Mouse (Mus musculus) midbrain, embryonic 14.5 days (tissue): ENCODE data around the gene Tprn. TPM values are rescaled to one million over a fixed set of nuclear protein-coding genes. Genes with fewer than 3 reads are reported as not detected.
"Not testable (repeated sequence)": the region's sequence is repeated elsewhere in the genome, so short reads cannot be mapped to it uniquely, and the experiment has no call there.

Experiments used
- ATAC-seq: fragments of 200-750 bp; cut with Nextera tagmentation; 2 replicates; pipeline ENCODE4 v1.8.0; 2017; ENCODE audit warnings: moderate number of reproducible peaks, moderate library complexity; ENCODE audit not compliant: low FRiP score, low TSS enrichment
- DNase-seq: peaks from one replicate; pipeline ENCODE4 v3.0.0-alpha.2; 2015
- H3K27ac ChIP-seq: fragments of 300-500 bp; sonication (generic); replicated peaks from 2 replicates; pipeline ENCODE4 v1.5.1; 2014; ENCODE audit warnings: mild to moderate bottlenecking, low read depth, low read length, moderate library complexity
- H3K27me3 ChIP-seq: fragments of 300-500 bp; sonication (generic); 2 replicates; pipeline ENCODE4 v1.6.1; 2014; ENCODE audit warnings: low read length, control low read depth, mixed read lengths; ENCODE audit not compliant: control insufficient read depth, insufficient read depth
- H3K36me3 ChIP-seq: fragments of 300-500 bp; sonication (generic); 2 replicates; pipeline ENCODE4 v1.6.1; 2014; ENCODE audit warnings: low read length, control low read depth; ENCODE audit not compliant: control insufficient read depth, insufficient read depth
- H3K4me1 ChIP-seq: fragments of 300-500 bp; sonication (generic); 2 replicates; pipeline ENCODE4 v1.6.1; 2014; ENCODE audit warnings: mild to moderate bottlenecking, antibody characterized with exemption, low read length, control low read depth; ENCODE audit not compliant: control insufficient read depth, insufficient read depth
- H3K4me2 ChIP-seq: fragments of 300-500 bp; sonication (generic); 2 replicates; pipeline ENCODE4 v1.6.1; 2014; ENCODE audit warnings: mild to moderate bottlenecking, low read length, moderate library complexity
- H3K4me3 ChIP-seq: fragments of 300-500 bp; sonication (generic); replicated peaks from 2 replicates; pipeline ENCODE4 v1.5.1; 2014; ENCODE audit warnings: low read depth, low read length
- H3K9ac ChIP-seq: fragments of 300-500 bp; sonication (generic); replicated peaks from 2 replicates; pipeline ENCODE4 v1.6.1; 2014; ENCODE audit warnings: mild to moderate bottlenecking, low read length, moderate library complexity
- H3K9me3 ChIP-seq: fragments of 300-500 bp; sonication (generic); 2 replicates; pipeline ENCODE4 v1.6.1; 2016; ENCODE audit warnings: low read length, control low read depth, mixed read lengths; ENCODE audit not compliant: control insufficient read depth
- WGBS: fragments of 180-500 bp; shearing (Covaris S2); extraction: QIAGEN DNeasy Blood & Tissue Kit; methylation state at CpG from one replicate; pipeline ENCODE4 v1.1.7; 2014; 5-methylcytosine and 5-hydroxymethylcytosine counted together
- polyA plus RNA-seq: library from polyadenylated mRNA; unstranded; fragments of >200 nt; fragmentation: Nextera tagmentation; extraction: Ambion mirVana; gene quantifications from 2 replicates; pipeline ENCODE4 v1.2.1, GENCODE M21; 2014

The Tprn gene
- polyA plus RNA-seq, 1 experiment from 2014 or later = 13.3 TPM

GRCm38 (mm10) chr2:25256443-25257109, 5.8 kb upstream of the Tprn start:
- H3K9ac ChIP-seq = peak overlapping the region; percentile 84; the same call in 1 of the 2 replicates

DNA sequence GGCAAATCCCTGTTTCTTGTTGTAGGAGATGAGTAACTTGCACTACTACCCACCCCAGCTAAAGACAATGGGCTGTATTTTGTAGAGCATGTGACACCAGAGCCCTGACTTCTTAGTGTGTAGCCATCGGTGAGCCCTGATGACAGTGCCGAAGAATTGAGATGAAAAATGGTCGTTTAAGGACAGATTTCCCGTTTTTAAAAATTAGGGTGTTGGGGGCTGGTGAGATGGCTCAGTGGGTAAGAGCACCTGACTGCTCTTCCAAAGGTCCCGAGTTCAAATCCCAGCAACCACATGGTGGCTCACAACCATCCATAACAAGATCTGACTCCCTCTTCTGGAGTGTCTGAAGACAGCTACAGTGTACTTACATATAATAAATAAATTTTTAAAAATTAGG, 5.2 kb upstream of the Tprn start:
- not testable (repeated sequence) for H3K27me3 ChIP-seq, H3K9ac ChIP-seq, H3K4me2 ChIP-seq, ATAC-seq, H3K9me3 ChIP-seq, H3K36me3 ChIP-seq, H3K4me3 ChIP-seq, DNase-seq, H3K27ac ChIP-seq
- WGBS = 92% methylated on average over 5 of the region's 5 CpGs
- H3K4me1 ChIP-seq = peaks cover 13% of the 10 kb centered on the region

More at GRCm38 (mm10) chr2:25256443-25257109, 5.8 kb upstream of the Tprn start:
- 68% methylated on average over 10 of the region's 12 CpGs for WGBS
- Histone ChIP-seq H3K4me1 (peaks cover 13% of the 10 kb centered on the region), H3K4me3 (peak overlapping the region; percentile 92), H3K4me2 (peak overlapping the region; percentile 98)
- H3K27ac ChIP-seq, DNase-seq, ATAC-seq, H3K9me3 ChIP-seq, H3K27me3 ChIP-seq, H3K36me3 ChIP-seq: not testable (repeated sequence)

GRCm38 (mm10) chr2:25258887-25259286, 3.5 kb upstream of the Tprn start:
- Histone ChIP-seq H3K27ac (no peak overlapping the region), H3K36me3 (no peaks in the 10 kb centered on the region), H3K9ac (no peak overlapping the region), H3K27me3 (peaks cover 3% of the 10 kb centered on the region), H3K4me3 (no peak overlapping the region), H3K9me3 (no peaks in the 10 kb centered on the region), H3K4me1 (peaks cover 22% of the 10 kb centered on the region), H3K4me2 (no peak overlapping the region)
- DNase-seq (no peak), ATAC-seq (no peak)
- WGBS = 55% methylated on average over 2 of the region's 2 CpGs

DNA sequence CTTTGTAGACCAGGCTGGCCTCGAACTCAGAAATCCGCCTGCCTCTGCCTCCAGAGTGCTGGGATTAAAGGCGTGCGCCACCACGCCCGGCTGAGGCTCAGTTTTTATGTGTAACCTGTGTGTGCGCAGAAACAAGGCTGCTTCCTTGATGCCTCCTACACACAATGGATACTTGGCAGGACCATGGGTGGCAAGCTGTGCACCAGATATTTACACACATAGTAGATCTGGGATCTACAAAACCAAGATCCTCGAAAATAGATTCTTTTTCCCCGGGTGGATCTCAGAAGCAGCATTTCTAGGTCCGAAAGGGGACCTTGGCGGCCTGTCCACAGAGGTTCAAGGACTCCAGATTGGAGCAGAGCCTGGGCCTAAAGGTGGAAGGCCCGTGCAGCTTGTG, 548 bp upstream of the Tprn start:
- Histone ChIP-seq H3K4me3 (peak overlapping the region; percentile 80), H3K9me3 (no peaks in the 10 kb centered on the region), H3K4me1 (peaks cover 38% of the 10 kb centered on the region), H3K27me3 (peaks cover 9% of the 10 kb centered on the region), H3K4me2 (peak overlapping the region; percentile 100), H3K27ac (peak overlapping the region; percentile 62), H3K9ac (peak overlapping the region; percentile 54; the same call in 1 of the 2 replicates), H3K36me3 (no peaks in the 10 kb centered on the region)
- ATAC-seq (no peak), DNase-seq (no peak)
- WGBS = 46% methylated on average over 11 of the region's 12 CpGs

DNA sequence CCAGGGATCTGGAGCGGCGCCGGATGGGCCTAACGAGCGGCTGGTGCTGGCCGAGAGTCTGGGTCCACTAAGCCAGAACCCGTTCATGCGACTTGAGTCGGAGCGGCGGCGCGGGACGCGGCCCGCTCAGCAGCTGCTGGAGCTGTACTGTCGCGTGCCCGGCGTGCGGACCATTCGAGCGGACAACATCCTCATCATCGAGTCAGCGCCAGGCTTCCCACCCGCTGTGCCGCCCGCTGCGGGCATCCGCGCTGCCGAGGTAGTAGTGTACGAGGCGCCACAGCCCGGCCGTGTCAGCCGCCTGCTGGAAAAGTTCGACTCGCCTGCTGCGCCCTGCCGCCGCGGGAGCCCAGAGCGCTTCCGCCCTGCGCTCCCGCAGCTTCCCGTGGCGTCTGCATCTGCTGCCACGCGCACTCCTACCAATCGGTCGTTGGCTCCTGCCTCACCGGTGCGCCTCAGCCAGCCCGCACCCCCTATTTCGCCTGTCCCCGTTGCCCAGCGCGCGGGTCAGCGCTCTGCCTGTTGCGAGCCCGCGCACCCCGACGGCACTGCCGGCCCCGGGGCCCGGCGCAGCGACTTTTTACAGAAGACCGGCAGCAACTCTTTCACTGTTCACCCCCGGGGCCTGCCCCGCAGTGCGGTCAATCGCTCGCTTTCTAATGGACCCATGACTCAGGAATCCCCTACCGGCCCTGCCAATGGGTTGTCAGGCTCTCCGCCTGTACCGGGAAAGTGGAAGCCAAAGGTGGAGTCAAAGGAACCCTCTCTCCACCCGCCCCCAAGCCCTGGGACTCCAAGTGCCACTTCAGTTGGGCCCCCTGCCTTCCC, 591 bp downstream of the Tprn start:
- peaks cover 9% of the 10 kb centered on the region for H3K27me3 ChIP-seq
- ATAC-seq (peak; percentile 21), DNase-seq (peak; percentile 71)
- under 1% methylated on average over 82 of the region's 82 CpGs for WGBS
- peaks cover 47% of the 10 kb centered on the region for H3K4me1 ChIP-seq
- H3K36me3 ChIP-seq = no peaks in the 10 kb centered on the region
- peak overlapping the region; percentile 100 for H3K4me2 ChIP-seq
- H3K9me3 ChIP-seq = no peaks in the 10 kb centered on the region
- H3K27ac ChIP-seq = peak overlapping the region; percentile 74
- peak overlapping the region; percentile 80 for H3K4me3 ChIP-seq
- H3K9ac ChIP-seq = peak overlapping the region; percentile 68

DNA sequence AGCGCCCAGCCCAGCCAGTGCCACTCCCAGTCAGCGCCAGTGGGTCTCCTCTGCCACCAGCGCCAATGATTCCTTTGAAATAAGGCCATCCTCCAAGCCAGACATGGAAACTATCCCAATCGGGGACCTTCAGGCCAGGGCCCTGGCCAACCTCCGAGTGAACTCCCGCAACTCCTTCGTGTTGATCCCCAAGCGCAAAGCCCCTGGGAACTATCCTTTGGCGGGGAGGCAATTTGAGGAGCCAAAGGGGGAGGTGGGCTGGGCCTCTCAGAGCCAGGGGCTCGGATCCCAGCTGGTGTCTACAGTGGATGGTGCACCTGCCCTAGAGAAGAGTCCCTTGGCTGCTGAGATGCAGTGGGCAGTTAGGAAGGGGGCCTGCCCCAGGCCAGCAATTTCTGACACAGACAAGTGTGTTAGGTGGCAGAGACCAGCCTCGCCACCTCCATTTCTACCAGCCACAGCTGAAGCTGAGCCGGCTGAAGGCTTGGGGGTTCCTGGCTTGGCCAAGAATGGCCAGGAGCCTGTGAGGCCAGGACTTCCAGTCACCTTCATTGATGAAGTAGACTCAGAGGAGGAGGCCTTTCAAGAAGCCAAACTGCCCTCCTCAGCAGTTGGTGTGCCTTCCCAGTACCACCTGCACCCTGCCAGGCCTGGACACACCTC, 1.3 kb downstream of the Tprn start:
- WGBS = 18% methylated on average over 12 of the region's 12 CpGs
- H3K4me2 ChIP-seq = peak overlapping the region; percentile 100
- H3K27ac ChIP-seq = no peak overlapping the region
- H3K27me3 ChIP-seq = peaks cover 9% of the 10 kb centered on the region
- H3K4me3 ChIP-seq = peak overlapping the region; percentile 80
- H3K4me1 ChIP-seq = peaks cover 47% of the 10 kb centered on the region
- ATAC-seq (no peak), DNase-seq (no peak)
- peaks cover 7% of the 10 kb centered on the region for H3K36me3 ChIP-seq
- no peaks in the 10 kb centered on the region for H3K9me3 ChIP-seq
- peak overlapping the region; percentile 68 for H3K9ac ChIP-seq

- WGBS = 77% methylated on average over 5 of the region's 5 CpGs
- peaks cover 9% of the 10 kb centered on the region for H3K27me3 ChIP-seq
- no peak overlapping the region; the same call in 1 of the 2 replicates for H3K9ac ChIP-seq
- no peak overlapping the region for H3K27ac ChIP-seq
- H3K4me2 ChIP-seq = peak overlapping the region; percentile 100
- H3K9me3 ChIP-seq = no peaks in the 10 kb centered on the region
- H3K36me3 ChIP-seq = peaks cover 12% of the 10 kb centered on the region
- ATAC-seq (no peak), DNase-seq (no peak)
- peaks cover 47% of the 10 kb centered on the region for H3K4me1 ChIP-seq
- no peak overlapping the region; the same call in 1 of the 2 replicates for H3K4me3 ChIP-seq
Observed at GRCm38 (mm10) chr2:25264286-25264660, 1.9 kb downstream of the Tprn start.

GRCm38 (mm10) chr2:25264851-25265250, 2.4 kb downstream of the Tprn start:
- Histone ChIP-seq H3K36me3 (peaks cover 18% of the 10 kb centered on the region), H3K4me1 (peaks cover 47% of the 10 kb centered on the region), H3K27ac (no peak overlapping the region), H3K9ac (no peak overlapping the region; the same call in 1 of the 2 replicates), H3K27me3 (peaks cover 9% of the 10 kb centered on the region), H3K4me2 (peak overlapping the region; percentile 100), H3K9me3 (no peaks in the 10 kb centered on the region), H3K4me3 (0 out of 2 replicates have a peak overlapping the region, but pooled peaks have one; percentile 12)
- ATAC-seq (no peak), DNase-seq (no peak)
- WGBS = 73% methylated on average over 3 of the region's 3 CpGs
